Mouse (Mus musculus): ENCODE measurements around the gene Gtf2e1. TPM values are rescaled to one million over a fixed set of nuclear protein-coding genes. Genes with fewer than 3 reads are reported as not detected.
A peak's percentile ranks its signal among the peaks of the same experiment; 100 is the strongest.

Gene Gtf2e1
- total RNA-seq (2021) = 1 to 10 TPM; 6.8 to 7.5 TPM
- long read RNA-seq, experiment 1, transcript Gtf2e1-201 (5 exons, 3,084 nt) = major isoform, 10 of 10 reads
- long read RNA-seq, experiment 1, partial matches to known transcripts = 0 of 10 reads
- long read RNA-seq, experiment 1, other reads (novel, unspliced or antisense) = 0 of 10 reads
- long read RNA-seq, experiment 2, transcript Gtf2e1-201 (5 exons, 3,084 nt) = major isoform, 11 of 13 reads
- long read RNA-seq, experiment 2, partial matches to known transcripts = 1 of 13 reads
- long read RNA-seq, experiment 2, other reads (novel, unspliced or antisense) = 1 of 13 reads

DNA sequence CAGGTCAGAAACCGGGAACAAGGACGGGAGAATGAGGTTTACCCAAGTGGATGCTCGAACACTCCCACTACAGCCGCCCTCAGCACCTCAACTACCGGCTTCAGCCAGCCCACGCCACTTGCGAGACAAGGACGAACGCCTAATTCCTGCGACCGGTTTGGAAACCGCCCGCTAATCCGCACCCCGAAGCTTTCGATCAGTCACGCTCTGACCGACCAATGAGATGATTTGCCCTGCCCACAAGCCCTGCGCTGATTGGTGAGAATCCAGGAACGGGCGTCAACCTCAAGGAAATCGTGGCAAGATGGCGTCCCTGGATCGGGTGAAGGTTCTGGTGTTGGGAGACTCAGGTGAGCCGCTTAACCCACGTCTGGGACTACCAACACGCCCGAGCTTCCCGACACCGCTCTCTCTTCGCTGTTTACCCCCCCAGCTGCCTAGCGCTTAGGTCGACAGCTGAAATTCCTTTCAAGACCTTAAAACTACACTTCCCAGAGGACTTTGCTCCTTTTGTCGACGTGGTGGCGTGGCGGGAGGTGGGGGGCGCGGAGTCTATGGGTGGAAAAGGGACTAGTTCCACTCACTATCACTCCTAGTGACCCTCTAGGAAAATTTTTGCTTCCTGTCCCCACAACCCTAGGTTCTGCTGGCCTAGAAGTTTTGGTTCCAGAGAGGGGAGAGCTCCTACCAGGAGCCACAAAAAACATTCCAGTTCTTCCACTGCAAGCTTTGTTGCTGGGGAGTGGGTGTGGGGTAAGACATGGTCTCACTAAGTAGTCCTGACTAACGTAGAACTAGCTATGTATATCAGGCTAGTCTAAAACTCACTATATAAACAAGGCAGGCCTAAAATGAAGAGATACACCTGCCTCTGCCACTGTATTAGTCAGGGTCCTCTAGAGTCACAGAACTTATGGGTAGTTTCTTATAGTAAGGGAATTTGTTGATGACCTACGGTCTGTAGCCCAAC lies at the start of gene Gtf2e1, which contains the start of gene Rabl3:
Gene Gtf2e1, minus strand, starts transcription at position 179 of the 970 bp plus-strand sequence.
Gene Rabl3, plus strand, starts transcription at position 275 of the 970 bp plus-strand sequence.
- DNase-seq = peak; percentile 95 to 97
- intact Hi-C loops (cut with DNase I) = loop anchor here (5.0 to 10.0 kb wide), 2 partner anchors 112 to 405 kb away; partner anchors contain the start of gene Ndufb4

DNA sequence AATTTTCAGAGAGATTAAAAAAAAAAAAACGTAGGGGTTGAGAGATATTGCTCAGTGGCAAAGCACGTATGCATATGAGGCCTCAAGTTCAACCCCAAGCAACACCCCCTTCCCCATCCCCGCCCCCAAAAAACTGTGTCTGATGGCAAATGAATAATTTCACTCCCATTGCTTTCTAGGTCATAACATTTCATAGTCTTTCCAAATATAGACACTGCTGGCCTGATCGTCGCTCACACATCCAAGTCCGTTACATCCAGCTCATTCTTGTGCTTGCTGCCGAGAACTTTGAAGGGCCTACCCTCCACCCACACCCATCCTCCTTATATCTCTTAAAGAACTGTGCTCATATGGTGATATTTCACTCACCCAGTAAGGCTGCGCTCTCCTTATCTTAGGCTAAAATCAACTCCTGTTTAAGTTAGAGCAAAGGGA lies 45.6 kb upstream of the Gtf2e1 start:
- DNase-seq = no peak
- intact Hi-C loops (cut with DNase I) = no loop called here

GRCm38 (mm10) chr16:37584218-37585035 lies 44.8 kb upstream of the Gtf2e1 start:
- intact Hi-C loops (cut with DNase I) = no loop called here
- DNase-seq = peak; percentile 52 to 58

DNA sequence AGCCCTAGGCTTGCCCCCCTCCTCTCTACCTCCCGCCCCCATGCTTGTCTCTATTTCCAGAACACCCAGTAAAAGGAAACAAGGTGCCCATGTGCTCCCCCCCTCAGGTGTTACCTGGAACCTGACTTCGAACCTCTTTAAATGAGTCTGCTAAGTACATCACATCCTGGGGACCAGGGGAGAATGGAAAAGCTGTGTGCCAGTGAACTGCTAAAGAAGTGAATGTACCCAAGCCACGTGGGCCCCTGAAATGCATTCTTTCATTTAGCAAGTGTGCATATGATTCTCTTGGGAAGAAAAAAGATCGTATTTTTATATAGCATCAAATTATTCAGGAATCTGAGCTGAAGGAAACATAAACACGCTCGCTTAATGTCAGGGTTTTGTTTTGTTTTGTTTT lies 44.2 kb upstream of the Gtf2e1 start:
- DNase-seq = no peak
- intact Hi-C loops (cut with DNase I) = no loop called here

GRCm38 (mm10) chr16:37583306-37583705 lies 43.7 kb upstream of the Gtf2e1 start:
- intact Hi-C loops (cut with DNase I) = no loop called here
- no peak for DNase-seq

DNA sequence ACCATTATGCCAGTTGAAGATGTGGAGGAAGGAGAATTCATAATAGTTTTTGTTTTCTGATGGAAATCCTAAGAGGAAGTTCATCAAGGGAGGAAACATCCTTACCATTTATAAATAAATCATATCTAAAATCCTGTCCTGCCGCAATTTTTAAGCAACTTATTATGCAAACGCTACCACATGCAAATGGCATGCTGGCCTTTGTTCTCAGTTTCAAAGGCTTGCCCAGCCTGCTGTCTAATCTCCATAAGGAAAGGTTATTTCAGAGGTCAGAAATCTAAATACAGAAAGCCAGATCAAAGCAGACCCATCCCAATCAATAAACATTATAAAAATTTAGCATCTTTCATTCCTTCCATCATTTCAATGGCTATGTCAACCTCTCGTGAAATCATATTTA lies 42.3 kb upstream of the Gtf2e1 start:
- no peak for DNase-seq
- intact Hi-C loops (cut with DNase I) = no loop called here

- no peak for DNase-seq
- intact Hi-C loops (cut with DNase I) = no loop called here
Measured at GRCm38 (mm10) chr16:37580651-37581050, 41.1 kb upstream of the Gtf2e1 start.

- DNase-seq = no peak
- intact Hi-C loops (cut with DNase I) = no loop called here
Measured at GRCm38 (mm10) chr16:37579994-37580393, 40.4 kb upstream of the Gtf2e1 start, which contains the start of gene Hgd. Gene Hgd, plus strand, starts transcription at chr16:37580153.

- DNase-seq = no peak
- intact Hi-C loops (cut with DNase I) = no loop called here
Measured at GRCm38 (mm10) chr16:37579591-37579990, 40.0 kb upstream of the Gtf2e1 start.

DNA sequence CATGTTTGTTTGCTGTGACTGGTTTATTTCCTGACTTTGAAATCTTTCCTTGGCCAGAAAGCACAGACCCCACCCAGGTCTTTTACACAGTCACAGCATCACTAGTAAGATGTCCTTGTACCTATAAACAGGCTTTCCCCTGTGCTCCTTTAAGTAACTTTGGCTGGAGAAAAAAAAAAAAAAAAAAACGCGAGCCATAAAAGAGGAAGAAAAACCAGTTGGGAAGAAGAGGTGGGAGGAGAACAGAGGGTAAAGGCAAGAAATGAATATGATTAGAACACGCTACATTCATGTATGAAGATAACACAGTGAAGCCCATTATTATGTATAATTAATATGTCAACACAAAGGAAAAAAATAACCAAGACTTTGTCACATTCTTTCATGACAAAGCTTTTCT lies 35.7 kb upstream of the Gtf2e1 start:
- DNase-seq = no peak
- intact Hi-C loops (cut with DNase I) = no loop called here

- no peak for DNase-seq
- intact Hi-C loops (cut with DNase I) = no loop called here
Measured at GRCm38 (mm10) chr16:37573061-37573460, 33.5 kb upstream of the Gtf2e1 start.

GRCm38 (mm10) chr16:37572117-37572754 lies 32.6 kb upstream of the Gtf2e1 start:
- intact Hi-C loops (cut with DNase I) = no loop called here
- no peak for DNase-seq

GRCm38 (mm10) chr16:37571554-37571953 lies 32.0 kb upstream of the Gtf2e1 start:
- DNase-seq = no peak
- intact Hi-C loops (cut with DNase I) = no loop called here

DNA sequence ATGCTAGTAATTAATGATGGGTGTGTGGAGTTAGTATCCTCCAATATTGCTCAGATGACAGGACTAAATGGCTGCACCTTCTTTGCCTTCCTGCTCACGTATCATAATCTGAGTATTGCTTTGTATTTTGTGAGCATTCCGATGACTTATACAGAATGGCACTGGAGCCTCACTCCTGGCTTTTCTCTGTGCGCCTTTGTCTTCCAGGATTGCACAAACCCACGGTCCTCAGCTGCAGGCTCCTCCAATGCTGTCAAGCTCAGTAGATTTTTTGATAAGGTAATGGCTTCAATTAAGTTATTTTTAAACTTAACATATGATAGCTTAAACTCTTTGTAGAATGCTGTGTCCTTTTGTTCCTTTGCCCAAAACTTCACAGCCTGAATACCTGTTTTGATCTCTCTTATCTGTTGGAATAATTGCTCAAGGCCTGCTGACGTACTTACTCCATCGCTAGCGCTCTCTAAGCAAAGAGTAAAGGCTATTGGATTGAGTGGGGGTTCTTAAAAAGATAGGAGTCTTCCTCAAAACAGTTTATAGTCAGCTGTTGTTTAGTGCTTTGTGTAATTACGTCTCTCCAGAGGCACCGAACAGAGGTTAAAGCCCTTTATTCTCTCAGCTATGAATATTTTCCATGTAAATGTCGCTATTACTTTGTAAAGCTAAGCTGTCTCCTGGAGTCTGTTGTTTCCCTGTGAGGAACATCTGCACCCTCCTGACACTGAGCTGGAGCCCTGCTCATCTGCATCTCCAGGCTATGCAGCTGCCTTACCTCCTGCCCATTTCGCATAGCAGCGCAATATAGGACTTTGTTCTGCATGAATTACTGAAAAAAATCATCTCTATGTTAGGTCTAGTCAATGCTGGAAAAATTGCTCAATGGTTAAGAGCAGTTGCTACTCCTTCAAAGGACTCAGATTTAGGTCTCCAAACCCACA lies 27.8 kb upstream of the Gtf2e1 start:
- DNase-seq = no peak
- intact Hi-C loops (cut with DNase I) = no loop called here

GRCm38 (mm10) chr16:37566107-37566506 lies 26.5 kb upstream of the Gtf2e1 start:
- DNase-seq = no peak
- intact Hi-C loops (cut with DNase I) = no loop called here

DNA sequence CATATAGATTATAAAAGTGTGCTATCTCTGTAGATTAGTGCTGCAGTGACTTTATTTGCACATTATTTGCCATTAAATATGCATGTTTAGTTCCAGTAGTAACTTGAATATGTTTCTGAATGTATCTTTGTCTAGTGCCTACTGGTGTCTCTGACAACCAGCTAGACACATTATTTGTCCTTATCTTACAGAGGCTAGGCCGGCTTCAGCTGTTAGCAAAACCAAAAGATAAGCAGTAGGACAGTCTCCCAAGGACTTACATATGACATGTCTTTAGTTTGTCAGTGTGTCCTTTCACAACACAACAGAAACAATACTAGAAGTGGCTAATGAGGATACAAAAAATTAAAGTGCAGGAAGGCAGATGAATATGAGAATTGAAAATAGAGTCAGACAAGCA lies 25.5 kb upstream of the Gtf2e1 start:
- intact Hi-C loops (cut with DNase I) = no loop called here
- DNase-seq = no peak

- DNase-seq = no peak
- intact Hi-C loops (cut with DNase I) = no loop called here
Measured at GRCm38 (mm10) chr16:37562961-37563360, 23.4 kb upstream of the Gtf2e1 start.

DNA sequence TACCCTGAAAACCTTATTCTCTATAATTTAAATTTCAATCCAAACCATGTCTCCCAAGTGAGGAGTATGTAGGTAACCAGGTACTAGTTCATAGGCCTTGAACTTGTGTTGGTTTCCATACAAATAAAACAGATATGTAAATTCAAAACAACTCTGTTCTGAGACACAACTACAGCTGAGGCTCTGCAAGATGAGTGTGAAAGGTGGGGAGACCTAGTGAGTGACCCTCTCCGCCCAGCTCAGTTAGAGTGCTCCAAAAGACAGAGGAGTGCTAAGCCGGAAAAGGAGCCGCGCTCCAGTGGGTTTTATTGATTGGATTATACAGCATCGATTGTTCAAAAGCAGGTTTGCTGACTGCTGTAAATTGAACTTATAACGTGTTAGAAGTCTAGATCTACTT lies 22.8 kb upstream of the Gtf2e1 start:
- DNase-seq = no peak
- intact Hi-C loops (cut with DNase I) = no loop called here

DNA sequence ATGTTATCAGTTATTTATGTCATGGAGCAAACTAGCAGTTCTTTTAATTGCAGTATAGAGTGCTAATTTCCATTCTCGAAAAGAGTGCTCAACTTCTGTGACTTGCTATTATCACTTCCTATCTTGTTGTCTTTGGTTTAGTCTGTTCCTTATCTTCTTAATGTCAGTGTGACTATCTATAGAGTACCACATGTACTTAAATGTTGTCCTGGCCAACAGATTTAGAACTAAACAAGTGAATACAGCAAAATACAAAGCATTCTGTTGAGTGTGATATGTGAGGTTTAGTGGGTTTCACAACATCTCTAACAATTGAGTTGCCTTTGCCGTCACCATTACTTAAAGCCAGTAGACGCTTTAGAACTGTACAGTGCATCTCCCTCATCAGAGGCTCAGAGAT lies 13.2 kb upstream of the Gtf2e1 start:
- intact Hi-C loops (cut with DNase I) = no loop called here
- DNase-seq = no peak
